Mouse (Mus musculus) cerebellum, adult (tissue): ENCODE measurements around the gene 2310034G01Rik.

ENCODE experiments used
- ATAC-seq: cut with Nextera tagmentation; 2 replicates; pipeline ENCODE4 v1.9.2; 2017; ENCODE audit warnings: mild to moderate bottlenecking, moderate library complexity, mixed read lengths; ENCODE audit not compliant: insufficient number of reproducible peaks, low FRiP score, low TSS enrichment

2310034G01Rik gene

DNA sequence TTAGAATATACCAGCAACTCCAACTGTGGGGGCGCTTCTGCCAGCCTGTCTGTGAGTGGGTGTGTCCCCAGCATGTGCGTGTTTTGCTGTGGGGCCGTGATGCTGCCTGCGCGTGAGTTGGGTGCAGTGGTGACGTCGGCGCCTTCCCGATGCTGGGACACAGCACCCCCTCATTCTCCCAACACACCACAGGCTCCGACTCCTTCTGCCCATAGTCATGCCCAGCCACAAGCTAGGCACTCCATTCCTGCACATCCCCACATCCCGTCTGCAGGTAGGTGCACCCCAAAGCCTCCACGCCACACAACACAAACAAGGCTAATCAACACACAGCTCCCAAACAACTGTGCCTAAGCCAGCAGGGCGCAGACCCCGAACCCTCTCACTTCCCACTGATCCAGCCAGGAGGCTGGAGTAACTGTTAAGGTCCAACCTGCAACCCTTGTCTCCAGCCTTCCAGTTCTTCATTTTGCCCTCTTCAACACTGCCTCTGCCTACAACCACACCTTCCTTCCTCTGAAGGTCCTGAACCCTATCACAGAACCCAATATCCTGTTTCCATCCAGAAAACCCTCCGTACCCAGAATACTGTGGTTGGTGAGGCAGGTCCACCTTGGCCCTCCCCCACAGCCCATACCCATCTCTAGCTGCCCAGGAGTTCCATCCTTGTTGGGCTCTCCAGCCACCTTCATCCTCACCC is 33.1 kb downstream of the 2310034G01Rik start:
- no peak for ATAC-seq

DNA sequence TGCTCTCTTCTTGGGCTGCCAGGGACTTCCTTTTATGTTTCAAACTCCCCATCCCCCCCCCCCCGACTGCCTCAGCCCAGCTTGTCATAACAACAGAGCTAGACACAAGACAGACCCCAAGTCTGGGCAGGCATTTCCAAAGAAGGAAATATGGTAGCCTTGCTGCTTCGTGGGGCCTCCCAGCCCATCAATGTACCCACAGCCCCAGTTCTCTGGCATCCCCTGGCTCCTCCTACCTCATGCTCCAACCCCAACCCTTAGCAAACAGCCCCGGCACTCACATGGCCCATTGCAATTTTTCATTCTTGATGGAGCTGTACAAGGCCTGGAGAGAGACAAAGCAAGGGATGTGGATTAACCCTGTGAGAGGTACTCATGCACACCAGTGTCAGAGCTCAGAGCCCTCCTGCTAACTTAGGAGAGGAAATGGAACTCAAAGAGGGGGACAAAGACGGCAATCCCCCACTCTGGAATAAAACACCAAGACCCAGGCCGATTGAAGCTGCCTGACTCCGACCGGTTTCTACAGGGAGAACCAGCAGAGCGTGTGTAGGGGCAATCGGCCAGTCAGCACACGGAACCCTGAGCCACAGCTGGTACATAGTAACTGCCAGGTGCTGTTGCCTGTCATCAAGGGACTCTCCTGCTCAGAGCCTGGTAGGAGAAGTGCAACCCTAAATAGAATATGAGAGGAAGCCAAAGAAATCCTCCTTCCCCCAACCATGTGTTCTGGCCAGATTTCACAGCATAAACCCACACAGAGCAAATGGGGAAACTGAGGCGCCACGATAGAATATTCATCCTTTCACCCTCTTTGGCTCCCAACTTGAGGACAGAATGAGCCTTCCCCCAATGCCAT is 34.1 kb downstream of the 2310034G01Rik start:
- ATAC-seq: no peak

DNA sequence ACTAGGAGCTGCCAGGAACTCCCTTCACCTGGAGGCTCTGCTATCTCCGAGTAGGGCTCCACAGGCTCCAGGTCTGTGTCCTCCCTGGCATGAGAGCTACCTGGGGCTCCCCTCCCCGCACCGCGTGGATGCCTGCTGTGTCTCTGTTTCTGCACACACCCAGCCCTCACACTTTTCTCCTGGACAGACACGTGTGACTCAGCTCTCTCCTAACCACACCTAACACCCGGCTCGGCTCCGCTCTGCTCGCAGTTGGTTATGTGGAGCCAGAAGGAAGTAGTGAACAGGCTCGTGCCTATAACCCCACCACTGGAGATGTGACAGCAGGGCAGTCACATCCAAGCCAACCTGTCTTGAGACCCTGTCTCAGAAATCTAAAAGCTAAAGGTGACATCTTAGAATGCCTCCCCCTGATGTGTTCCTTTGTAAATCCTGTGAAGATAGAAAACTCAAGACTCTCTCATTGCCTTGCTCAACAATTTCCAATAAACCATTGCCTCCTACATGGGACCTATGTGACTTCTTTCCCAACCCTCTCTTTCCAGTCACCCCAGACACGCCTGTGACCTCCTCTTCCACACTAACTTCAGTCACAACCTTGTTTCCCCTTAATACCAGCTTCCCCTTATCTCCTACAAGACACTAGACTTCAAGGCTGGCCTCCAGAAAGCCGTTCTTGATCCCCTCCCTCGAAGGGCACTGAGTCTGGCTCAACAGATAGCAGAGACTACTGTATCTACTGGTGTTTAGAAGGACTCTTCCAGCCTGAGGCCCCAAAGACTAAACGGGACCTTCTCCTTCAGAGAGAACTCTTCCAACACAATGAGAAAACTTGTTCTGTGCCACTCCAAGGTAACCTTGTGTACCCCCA is 35.0 kb downstream of the 2310034G01Rik start:
- ATAC-seq: no peak

DNA sequence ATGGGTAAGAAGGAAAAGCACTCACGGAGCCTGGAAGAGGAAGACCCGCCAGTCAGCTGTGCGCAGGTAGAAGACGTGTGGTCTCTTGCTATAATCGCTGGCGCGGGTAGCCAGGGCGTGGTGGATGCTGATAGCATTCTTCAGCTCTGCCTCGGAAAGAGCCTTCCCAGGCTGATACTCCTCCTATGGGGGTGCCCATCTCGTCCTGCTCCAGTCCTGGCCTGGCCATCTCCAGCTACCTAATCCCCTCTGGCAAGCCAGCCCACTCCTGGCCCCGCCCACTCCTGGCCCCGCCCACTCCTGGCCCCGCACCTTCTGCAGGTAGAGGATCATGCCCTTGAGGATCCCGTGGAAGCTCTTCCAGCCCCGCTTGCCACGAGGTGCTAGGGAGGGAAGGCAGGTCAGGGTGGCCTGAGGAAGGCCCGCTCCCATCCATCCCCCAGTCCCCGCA is 35.9 kb downstream of the 2310034G01Rik start:
- ATAC-seq: no peak

DNA sequence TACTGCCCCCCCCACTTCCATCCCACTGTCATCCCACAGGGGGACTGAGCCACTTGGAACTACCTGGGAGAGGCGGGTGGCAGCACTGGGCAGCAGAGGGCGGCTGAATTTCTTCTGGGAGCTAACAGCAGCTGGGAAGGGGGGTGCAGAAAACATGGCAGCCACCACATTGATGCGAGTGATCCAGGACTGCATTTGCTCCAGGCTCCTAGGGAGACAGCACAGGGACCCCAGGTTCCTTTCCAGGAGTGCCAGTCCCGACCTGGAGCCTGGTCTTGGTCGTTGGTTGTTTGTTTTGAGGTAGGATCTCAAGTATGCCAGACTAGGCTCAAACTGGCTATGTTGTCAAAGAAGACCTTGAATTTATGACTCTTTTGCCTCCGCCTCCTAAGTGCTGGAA is 36.5 kb downstream of the 2310034G01Rik start:
- no peak for ATAC-seq

DNA sequence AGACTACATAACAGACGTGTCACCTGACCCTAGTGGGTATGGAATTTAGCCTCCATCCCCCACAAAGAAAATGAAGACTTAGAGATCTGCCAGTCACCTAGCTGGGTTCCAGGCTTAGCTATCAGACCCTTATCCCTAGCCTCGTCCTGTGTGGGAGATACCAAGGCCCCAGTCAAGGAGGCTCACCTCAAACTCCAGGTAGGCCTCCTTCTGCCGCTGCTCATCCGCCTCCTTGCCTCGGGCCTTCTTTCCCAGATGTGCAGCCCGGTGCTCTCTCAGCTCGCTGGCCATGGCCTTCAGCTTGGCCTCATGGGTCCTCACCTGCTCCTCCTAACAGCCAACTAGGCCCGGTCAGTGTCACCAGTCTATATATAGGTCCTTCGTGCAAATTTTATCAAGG is 37.0 kb downstream of the 2310034G01Rik start:
- no peak for ATAC-seq

DNA sequence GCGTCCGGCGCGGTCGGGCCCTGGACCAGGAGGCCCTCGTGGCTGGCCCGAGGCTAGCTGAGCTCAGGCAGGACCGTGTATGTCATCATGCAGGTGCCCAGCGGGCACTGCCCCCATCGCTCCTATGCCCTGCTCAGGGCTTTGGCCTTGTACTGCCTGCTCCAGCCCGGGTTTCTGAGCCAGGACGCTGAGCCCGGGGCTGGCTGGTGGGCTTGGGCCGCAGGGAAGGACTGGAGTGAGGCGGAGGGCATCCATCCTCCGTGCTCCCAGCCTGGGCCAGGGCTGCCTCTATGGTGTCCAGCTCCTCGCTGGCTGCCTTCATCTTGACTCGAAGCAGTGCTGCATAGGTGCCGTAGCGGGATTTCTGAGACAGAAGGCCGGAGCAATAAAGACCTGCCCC is 37.5 kb downstream of the 2310034G01Rik start:
- no peak for ATAC-seq

DNA sequence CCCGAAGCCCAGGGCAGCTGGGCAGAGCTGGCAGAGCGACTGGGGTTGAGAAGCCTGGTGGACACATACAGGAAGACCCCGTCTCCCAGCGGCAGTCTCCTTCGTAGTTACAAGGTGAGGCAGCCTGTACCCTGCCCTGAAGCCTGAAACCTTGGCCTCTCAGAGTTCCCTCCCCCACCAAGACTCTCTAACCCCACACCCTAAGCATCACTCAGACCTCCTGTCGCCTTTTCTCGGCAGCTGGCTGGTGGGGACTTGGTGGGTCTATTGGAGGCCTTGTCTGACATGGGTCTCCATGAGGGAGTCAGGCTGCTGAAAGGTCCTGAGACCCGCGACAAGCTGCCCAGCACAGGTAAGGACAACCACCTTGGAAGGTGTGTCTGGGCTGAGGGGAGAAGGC is 38.8 kb downstream of the 2310034G01Rik start:
- no peak for ATAC-seq

DNA sequence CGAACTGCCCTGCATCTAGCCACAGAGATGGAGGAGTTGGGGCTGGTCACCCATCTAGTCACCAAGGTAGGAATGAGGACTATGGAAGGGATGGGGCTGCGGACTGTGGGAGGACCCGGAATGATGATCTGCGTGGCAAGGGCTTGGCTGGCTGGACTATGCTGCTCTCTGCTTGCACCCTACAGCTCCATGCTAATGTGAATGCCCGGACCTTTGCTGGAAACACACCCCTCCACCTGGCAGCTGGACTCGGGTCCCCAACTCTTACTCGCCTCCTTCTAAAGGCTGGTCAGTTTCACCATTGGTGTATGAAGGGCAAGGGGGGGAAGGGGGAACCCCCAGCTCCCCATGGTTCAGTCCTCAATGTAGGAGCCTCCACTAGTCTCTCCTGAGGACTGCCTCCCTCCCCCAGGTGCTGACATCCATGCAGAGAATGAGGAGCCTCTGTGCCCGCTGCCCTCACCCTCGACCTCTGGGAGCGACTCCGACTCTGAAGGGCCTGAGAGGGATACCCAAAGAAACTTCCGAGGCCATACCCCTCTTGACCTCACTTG is 39.7 kb downstream of the 2310034G01Rik start:
- no peak for ATAC-seq

DNA sequence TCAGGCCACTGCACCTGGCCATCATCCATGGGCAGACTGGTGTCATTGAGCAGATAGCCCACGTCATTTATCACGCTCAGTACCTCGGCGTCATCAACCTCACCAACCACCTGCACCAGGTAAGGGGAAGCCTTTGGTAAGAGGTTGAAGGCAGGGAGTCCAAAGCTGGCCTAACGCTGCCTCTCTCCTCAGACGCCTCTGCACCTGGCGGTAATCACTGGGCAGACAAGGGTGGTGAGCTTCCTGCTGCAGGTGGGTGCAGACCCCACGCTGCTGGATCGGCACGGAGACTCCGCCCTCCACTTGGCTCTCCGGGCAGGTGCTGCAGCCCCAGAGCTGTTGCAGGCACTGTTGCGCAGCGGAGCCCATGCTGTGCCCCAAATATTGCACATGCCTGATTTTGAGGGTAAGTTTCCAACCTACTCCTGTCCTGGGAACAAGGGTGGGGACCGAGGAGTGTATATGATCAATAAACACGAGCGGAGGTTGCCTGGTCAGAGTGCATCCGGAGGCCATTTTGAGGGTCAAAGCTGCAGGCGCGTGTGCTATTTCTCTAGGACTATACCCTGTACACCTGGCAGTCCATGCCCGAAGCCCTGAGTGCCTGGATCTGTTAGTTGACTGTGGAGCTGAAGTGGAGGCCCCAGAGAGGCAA is 40.3 kb downstream of the 2310034G01Rik start:
- no peak for ATAC-seq

DNA sequence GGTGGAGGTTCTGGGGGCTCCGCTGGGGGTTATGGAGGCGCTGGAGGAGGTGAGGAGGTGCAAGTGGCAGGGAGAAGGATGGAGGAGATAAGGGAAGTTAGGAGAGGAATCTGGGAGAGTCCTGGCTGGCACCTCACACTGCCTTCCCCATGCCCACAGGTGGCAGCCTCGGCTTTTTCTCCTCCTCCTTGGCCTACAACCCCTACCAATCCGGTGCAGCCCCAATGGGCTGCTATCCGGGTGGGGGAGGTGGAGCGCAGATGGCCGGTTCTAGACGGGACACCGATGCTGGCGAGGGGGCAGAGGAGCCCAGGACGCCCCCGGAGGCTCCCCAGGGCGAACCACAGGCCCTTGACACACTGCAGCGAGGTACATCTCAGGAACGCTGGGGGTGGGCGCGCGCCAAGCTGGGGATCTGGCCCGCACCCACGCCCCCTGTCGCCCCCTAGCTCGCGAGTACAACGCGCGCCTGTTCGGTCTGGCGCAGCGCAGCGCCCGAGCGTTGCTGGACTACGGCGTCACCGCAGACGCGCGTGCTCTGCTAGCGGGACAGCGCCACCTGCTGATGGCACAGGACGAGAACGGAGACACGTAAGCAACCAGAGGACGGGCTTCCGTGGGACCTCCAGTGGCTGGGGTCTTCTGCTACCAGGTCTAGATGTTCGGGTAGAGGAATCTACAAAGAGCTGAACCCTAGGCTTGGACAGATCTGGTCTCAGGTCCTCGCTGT is 41.2 kb downstream of the 2310034G01Rik start:
- ATAC-seq: peak; percentile 60; the same call in 1 of the 2 replicates

DNA sequence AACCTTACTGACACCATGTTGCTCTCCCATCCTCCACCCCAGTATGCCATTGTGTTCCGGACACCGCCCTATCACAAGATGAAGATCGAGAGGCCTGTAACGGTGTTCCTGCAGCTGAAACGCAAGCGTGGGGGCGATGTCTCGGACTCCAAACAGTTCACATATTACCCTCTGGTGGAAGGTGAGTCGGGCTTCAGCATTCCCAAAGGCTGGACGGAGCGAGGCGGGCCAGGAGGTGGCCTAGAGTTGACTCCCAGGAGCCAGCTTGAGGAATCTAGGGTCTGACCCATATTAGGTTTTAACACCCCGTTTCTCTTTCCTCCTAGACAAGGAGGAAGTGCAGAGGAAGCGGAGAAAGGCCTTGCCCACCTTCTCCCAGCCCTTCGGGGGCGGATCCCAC is 41.8 kb downstream of the 2310034G01Rik start:
- no peak for ATAC-seq

DNA sequence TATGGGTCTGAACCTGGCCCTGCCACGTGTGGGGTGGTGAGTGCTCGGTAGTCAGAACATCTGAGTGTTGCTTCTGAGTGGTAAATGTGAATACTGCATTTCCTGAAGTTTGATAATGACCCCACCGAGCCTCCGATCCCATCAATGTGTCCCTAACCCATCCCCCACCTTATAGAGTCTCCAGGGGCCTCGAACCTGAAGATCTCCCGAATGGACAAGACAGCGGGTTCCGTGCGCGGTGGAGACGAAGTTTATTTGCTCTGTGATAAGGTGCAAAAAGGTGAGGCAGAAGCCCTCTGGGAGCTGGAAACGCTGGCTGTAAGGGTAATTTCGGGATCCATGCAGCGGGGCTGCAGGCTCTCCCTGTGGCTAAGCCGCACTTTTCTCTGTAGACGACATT is 42.3 kb downstream of the 2310034G01Rik start:
- no peak for ATAC-seq

DNA sequence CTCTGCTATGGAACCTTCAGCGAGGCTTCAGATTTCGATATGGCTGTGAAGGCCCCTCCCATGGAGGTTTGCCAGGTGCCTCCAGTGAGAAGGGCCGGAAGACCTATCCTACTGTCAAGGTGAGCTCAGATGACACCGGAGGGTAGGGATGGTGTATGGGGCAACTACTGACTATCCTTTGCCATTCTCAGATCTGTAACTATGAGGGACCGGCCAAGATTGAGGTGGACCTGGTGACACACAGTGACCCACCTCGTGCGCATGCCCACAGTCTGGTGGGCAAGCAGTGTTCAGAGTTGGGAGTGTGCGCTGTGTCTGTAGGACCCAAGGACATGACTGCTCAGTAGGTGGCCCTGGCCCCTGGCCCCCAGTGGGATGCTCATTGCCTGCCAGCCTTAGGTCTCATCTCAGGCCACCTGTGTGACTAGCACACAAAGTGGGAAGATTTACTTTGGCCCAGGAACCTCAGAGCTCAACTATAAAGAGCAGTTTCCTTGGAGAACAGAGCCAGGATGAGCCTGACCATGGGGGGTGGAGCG is 43.3 kb downstream of the 2310034G01Rik start:
- no peak for ATAC-seq

DNA sequence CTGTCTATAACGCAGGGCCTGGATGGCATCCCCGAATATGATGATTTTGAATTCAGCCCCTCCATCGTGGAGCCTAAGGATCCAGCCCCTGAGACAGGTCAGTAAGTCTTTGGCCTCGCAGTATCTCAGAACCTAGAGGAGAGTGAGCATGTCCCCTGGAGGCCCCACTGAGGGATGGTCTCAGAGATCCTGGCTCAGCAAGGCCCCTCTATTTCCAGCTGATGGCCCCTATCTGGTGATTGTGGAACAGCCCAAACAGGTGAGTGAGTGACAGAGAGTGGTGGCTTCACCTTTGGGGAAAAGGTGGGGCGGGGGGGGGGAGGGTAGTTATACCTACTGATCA is 43.9 kb downstream of the 2310034G01Rik start:
- no peak for ATAC-seq

DNA sequence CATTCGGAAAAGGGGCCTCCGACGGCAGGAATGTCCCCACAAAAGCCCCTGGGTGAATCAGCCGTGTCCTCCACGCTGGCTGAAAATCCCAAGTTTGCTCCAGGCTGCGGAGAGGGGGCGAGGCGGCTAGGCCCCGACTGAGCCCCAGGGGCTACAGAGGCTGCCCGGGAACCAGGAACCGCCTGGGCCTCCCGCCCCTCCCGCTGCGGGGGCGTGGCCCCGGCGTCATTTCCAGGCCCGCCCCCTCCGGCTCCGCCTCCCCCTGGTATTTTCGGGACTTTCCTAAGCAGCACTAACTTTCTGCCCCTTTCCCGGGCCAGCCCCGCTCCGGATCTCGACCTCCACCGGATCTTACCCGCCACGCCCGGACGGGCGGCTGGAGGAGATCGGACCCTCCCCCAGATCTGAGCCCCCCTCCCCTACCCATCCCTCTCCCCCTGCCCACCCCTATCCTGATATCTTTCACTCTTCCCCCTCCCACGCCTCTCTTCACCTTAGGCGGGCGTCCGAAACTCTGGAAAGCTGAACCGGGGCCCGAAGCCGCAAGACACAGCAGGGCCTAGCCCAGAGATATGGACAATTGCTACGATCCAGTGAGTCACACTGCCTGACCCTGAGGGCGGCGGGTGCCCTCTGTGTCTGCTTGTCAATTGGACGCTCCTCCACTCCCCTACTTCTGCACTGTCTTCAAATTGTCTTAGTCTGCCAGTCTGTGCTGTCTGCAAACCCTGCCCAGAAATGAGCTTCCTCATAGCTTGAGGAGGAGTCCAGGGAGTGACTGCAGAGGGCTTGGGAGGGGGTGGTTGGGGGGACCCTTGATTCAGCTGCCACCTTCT is 44.5 kb downstream of the 2310034G01Rik start:
- no peak for ATAC-seq

DNA sequence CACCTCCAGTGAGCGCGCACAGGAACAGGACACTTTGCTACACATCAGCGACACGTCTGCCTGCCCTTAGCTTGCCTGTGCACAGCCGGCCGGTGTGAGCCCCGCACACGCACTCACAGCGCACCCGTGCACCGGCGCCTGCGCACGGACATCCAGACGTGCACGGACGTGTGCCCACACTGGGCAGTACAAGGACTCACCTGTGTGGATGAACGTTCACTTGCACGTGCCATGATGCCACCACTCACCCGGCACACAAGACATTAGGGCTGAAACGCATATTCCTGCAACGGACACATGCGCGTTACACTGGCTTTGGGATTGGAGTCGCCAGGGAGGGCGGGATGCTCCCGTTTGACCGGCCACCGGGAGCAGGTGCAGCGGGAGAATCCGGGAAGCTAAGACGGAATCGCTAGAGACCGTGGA is 45.2 kb downstream of the 2310034G01Rik start:
- ATAC-seq: no peak

DNA sequence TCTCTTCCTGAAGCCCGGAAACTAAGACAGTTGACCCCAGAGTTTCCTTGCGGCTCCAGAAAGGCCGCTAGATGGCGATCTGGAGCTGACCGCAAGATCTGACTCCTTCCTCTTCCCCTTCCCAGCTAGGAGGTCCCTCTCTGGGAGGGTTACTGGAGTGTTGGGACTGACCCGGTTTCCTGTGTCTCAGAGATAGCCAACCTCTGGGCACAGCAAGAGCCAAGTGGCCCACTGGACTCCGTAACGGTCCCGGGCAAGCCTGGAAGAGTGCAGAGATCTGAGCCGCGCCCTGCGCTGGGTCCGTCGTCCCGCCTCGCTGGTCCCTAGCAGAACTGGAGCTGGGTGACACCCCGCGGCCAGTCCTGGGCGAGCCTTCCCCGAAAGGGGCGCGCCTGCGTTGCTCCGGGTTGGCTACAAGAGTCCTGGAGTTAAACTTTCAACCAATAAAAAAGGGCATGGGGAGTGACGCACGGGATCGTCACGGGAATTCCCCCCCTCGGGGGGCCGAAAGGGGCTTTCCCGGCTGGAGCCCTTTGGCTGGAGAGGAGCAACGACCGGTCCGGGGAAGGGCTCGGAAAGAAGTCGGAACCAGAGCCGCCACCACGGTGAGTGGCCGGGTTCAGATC is 45.8 kb downstream of the 2310034G01Rik start, which contains the start of gene Nfkb2:
Nfkb2 (plus strand) TSS at position 105 of the 626 bp plus-strand sequence.
- ATAC-seq: peak; percentile 37; the same call in 1 of the 2 replicates
